Mouse (Mus musculus) neural tube, embryonic 11.5 days (tissue): ENCODE data around the gene Rnf145. TPM values are rescaled to one million over a fixed set of nuclear protein-coding genes. Genes with fewer than 3 reads are reported as not detected.

Experiments used
- ATAC-seq: fragments of 200-750 bp; cut with Nextera tagmentation; 2 replicates; pipeline ENCODE4 v1.8.0; 2017; ENCODE audit warnings: moderate number of reproducible peaks, mild to moderate bottlenecking, moderate TSS enrichment, moderate library complexity; ENCODE audit not compliant: insufficient read depth, low FRiP score, low TSS enrichment
- DNase-seq: peaks from one replicate; pipeline ENCODE4 v3.0.0-alpha.2; 2015; ENCODE audit warnings: low spot score
- H3K27ac ChIP-seq: fragments of 300-500 bp; sonication (generic); 2 replicates; pipeline ENCODE4 v1.5.1; 2014; ENCODE audit warnings: low read depth, mild to moderate bottlenecking, low read length
- H3K27me3 ChIP-seq: fragments of 300-500 bp; sonication (generic); 2 replicates; pipeline ENCODE4 v1.6.1; 2014; ENCODE audit warnings: mild to moderate bottlenecking, low read length, mixed read lengths; ENCODE audit not compliant: control insufficient read depth, insufficient read depth
- H3K36me3 ChIP-seq: fragments of 300-500 bp; sonication (generic); 2 replicates; pipeline ENCODE4 v1.6.1; 2014; ENCODE audit warnings: mild to moderate bottlenecking, low read length, moderate library complexity, mixed read lengths; ENCODE audit not compliant: control insufficient read depth, insufficient read depth
- H3K4me1 ChIP-seq: fragments of 300-500 bp; sonication (generic); 2 replicates; pipeline ENCODE4 v1.6.1; 2014; ENCODE audit warnings: low read length, mixed read lengths; ENCODE audit not compliant: control insufficient read depth, insufficient read depth
- H3K4me2 ChIP-seq: fragments of 300-500 bp; sonication (generic); 2 replicates; pipeline ENCODE4 v1.6.1; 2014; ENCODE audit warnings: low read depth, mild to moderate bottlenecking, moderate library complexity
- H3K4me3 ChIP-seq: fragments of 300-500 bp; sonication (generic); 2 replicates; pipeline ENCODE4 v1.5.1; 2014; ENCODE audit warnings: low read depth, low read length
- H3K9ac ChIP-seq: fragments of 300-500 bp; sonication (generic); 2 replicates; pipeline ENCODE4 v1.6.1; 2014; ENCODE audit warnings: mild to moderate bottlenecking, low read length
- H3K9me3 ChIP-seq: fragments of 300-500 bp; sonication (generic); 2 replicates; pipeline ENCODE4 v1.6.1; 2016; ENCODE audit warnings: low read length; ENCODE audit not compliant: control insufficient read depth
- WGBS: fragments of 180-500 bp; shearing (Covaris S2); extraction: QIAGEN DNeasy Blood & Tissue Kit; methylation state at CpG from one replicate; pipeline ENCODE4 v1.1.7; 2014; 5-methylcytosine and 5-hydroxymethylcytosine counted together
- polyA plus RNA-seq: library from polyadenylated mRNA; unstranded; fragments of >200 nt; fragmentation: Nextera tagmentation; extraction: Ambion mirVana; gene quantifications from 2 replicates; pipeline ENCODE4 v1.2.1, GENCODE M21; 2014

The Rnf145 gene
- polyA plus RNA-seq, 1 experiment from 2014 or later = 142 TPM

DNA sequence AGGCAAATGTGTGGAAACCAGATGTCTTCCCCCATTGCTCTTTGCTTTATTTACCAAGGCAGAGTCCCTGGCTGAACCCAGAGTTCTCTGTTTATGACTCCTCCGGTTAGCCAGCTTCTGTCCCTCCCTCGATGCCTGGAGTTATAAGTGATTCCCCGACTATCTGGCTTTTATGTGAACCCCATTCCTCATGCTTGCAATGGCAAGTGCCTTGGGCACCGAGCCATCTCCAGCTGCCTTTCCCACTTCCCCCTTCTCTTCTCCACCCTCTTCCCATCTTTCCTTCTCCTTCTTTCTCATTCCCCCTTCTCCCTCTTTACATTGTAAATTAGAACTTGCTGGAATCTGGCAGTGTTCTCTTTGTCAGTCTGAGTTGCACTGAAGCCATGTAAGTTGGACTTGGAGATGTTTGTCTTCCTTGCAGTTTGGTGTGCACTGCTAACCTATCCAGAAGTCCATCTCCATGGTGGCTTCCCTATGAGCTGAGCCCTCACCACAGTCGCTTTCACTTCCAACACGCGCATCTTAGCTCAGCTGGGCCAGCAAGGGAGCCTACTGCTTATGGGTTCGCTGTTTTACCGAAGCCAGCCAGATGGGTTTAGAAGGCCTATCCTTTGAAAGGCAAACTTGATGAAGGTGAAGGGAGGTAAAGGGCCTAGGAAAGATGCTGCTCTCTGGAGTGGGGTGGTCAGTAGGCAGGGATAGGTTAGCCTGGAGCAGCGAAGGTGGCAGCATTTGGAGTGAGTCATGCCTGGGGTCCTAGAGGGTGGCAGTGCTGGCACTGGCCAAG lies 19.9 kb downstream of the Rnf145 start:
- Histone ChIP-seq H3K4me3 (no peak overlapping the region), H3K4me2 (no peak overlapping the region), H3K9ac (no peak overlapping the region), H3K27ac (no peak overlapping the region), H3K9me3 (no peaks in the 10 kb centered on the region), H3K27me3 (no peaks in the 10 kb centered on the region), H3K4me1 (no peaks in the 10 kb centered on the region), H3K36me3 (no peaks in the 10 kb centered on the region)
- DNase-seq (no peak), ATAC-seq (no peak)
- 93% methylated on average over 10 of the region's 10 CpGs for WGBS

DNA sequence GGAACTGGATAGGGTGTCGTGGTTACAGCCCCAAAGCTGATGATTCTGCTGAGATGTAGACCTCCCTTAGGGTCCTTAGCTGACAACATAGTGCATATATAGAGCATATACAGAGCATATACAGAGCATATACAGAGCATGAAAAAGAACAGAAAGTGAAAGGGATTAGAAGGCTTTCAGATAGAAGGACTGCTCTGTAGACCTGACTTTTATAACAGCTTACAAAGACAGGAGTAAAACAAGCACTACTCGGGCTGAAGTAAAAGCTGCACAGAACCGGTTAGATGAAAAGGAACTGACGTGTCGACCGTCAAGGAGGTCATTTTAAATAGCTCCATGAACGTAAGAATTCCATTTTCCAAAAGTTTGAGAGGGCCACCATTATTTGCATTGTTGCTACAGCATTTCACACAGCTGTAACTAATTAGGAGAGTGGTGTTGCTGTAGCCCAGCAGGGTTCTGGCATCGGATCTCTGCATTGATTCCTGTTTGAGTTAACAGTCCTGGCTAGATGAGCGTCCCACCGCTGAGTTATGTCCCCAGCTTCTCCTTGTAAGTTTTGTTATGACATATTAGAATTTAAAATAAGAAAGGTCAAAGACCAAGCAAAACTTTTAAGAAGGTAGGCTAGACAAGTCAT lies 20.6 kb downstream of the Rnf145 start:
- H3K27ac ChIP-seq = no peak overlapping the region
- 63% methylated on average over 10 of the region's 10 CpGs for WGBS

DNA sequence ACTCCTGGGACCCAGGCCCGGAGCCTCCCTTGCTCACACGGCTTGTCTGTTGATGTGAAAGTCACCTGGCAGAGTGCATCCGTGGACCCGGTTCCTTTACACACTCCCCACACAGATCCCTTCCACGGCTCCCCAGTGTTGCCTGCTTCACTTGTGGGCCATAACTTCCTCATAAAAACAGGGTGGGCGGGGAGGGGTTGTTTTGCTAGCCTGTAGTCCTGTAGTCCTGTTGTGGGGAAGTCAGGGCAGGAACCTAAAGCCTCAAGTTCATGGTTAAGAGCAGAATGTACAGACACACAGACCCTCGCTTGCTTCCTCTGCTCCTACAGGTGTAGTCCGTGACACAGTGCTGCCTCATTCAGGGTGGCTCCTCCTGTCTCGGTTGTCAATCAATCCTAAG lies 21.5 kb downstream of the Rnf145 start:
- H3K4me2 ChIP-seq = no peak overlapping the region
- DNase-seq (no peak), ATAC-seq (no peak)
- H3K27ac ChIP-seq = no peak overlapping the region
- no peaks in the 10 kb centered on the region for H3K9me3 ChIP-seq
- WGBS = 91% methylated on average over 9 of the region's 9 CpGs
- H3K9ac ChIP-seq = no peak overlapping the region
- H3K36me3 ChIP-seq = no peaks in the 10 kb centered on the region
- no peaks in the 10 kb centered on the region for H3K4me1 ChIP-seq
- H3K27me3 ChIP-seq = no peaks in the 10 kb centered on the region
- H3K4me3 ChIP-seq = no peak overlapping the region

More for the DNA sequence above, 20.6 kb downstream of the Rnf145 start:
- Histone ChIP-seq H3K9me3 (no peaks in the 10 kb centered on the region), H3K9ac (no peak overlapping the region), H3K4me3 (no peak overlapping the region), H3K27me3 (no peaks in the 10 kb centered on the region), H3K4me1 (no peaks in the 10 kb centered on the region), H3K4me2 (no peak overlapping the region), H3K36me3 (no peaks in the 10 kb centered on the region)
- no peak for ATAC-seq
- no peak for DNase-seq

DNA sequence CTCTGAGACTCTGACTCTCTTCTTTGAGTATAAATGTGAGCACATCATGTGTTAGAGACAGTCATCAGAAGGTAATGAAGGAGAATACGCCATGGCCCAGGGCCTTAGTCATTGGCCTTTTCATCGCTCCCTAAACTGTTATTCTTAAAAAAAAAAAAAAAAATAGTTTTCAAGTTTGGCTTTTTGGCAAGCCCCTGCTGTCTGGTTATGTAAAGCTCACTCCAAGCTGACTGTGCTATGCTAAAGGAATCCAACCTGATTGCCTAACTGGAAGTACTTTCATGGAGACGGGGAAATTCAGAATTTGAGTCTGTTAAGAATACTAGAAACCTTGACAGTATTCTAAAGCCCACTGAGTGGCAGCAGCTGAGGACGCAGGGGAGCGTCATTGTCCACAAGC lies 22.5 kb downstream of the Rnf145 start:
- Histone ChIP-seq H3K27ac (no peak overlapping the region), H3K4me3 (no peak overlapping the region), H3K9me3 (no peaks in the 10 kb centered on the region), H3K36me3 (peaks cover 2% of the 10 kb centered on the region; the same call in 1 of the 2 replicates), H3K4me1 (no peaks in the 10 kb centered on the region), H3K4me2 (no peak overlapping the region), H3K9ac (no peak overlapping the region), H3K27me3 (no peaks in the 10 kb centered on the region)
- 94% methylated on average over 5 of the region's 5 CpGs for WGBS
- no peak for DNase-seq
- no peak for ATAC-seq

DNA sequence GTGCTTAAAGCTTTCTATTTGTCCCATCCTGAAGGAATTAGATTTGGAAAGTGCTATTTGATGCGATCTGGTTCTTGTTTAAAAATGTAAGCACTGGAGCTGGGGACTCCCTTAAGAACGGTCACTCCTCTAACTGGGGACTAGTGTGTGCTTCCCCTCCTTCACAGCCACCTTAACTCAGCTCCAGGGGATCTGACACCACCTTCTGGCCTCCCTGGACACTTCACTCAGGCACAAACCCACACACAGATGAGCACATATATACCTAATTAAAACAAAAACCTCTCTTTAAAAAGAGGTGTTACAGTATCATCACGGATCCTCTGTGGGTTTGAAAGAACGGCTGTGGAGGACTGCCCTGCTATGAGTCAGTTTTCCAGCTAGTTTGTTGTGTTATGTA lies 23.0 kb downstream of the Rnf145 start:
- ATAC-seq (no peak), DNase-seq (no peak)
- Histone ChIP-seq H3K9me3 (no peaks in the 10 kb centered on the region), H3K36me3 (peaks cover 2% of the 10 kb centered on the region; the same call in 1 of the 2 replicates), H3K27ac (no peak overlapping the region), H3K27me3 (no peaks in the 10 kb centered on the region), H3K9ac (no peak overlapping the region), H3K4me2 (no peak overlapping the region), H3K4me1 (no peaks in the 10 kb centered on the region), H3K4me3 (no peak overlapping the region)
- 95% methylated on average over 4 of the region's 4 CpGs for WGBS

DNA sequence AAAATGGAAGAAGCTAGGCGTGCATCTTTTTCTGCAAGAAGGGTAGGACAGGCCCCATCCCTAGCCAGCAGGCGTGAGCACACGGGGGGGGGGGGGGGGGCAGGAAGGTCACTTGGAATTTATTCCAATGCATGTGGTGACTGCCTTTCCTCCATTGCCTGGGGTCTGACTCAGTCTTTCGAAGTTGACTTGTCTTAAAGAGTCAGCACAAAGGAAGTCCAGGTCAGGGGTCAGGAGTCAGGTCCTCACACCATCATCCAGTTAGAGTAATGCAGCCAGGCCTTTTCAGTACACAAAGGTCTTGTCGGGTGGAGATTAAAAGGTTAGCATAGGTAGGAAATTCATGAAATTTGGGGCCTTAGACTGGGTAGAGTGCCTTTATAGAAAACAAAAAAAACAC lies 24.8 kb downstream of the Rnf145 start:
- H3K36me3 ChIP-seq = peaks cover 3% of the 10 kb centered on the region
- H3K27ac ChIP-seq = no peak overlapping the region
- H3K27me3 ChIP-seq = no peaks in the 10 kb centered on the region
- no peak overlapping the region for H3K4me3 ChIP-seq
- no peak overlapping the region for H3K9ac ChIP-seq
- ATAC-seq (no peak), DNase-seq (no peak)
- H3K9me3 ChIP-seq = no peaks in the 10 kb centered on the region
- H3K4me2 ChIP-seq = no peak overlapping the region
- no peaks in the 10 kb centered on the region for H3K4me1 ChIP-seq
- WGBS = 65% methylated on average over 5 of the region's 5 CpGs

DNA sequence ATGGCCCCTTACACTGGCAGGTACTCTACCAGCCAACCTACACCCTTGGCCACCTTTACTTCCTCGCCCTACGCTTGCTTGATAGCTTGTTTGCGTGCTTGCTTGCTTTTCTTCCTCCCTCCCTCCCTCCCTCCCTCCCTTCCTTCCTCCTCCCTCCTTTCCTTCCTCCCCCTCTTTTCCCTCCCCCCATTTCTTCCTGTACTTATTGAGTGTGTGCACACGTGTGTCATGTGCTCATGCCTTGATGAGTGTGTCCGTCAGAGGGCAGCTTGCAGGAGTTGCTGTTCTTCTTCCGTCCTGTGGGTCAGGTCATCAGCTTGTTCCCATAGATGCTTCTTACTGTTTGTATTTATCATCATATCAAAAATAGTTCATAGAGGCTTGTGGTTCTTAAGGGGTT lies 25.2 kb downstream of the Rnf145 start:
- DNase-seq (no peak), ATAC-seq (no peak)
- Histone ChIP-seq H3K9me3 (no peaks in the 10 kb centered on the region), H3K4me2 (no peak overlapping the region), H3K27ac (no peak overlapping the region), H3K4me1 (no peaks in the 10 kb centered on the region), H3K36me3 (peaks cover 7% of the 10 kb centered on the region), H3K4me3 (no peak overlapping the region), H3K9ac (no peak overlapping the region), H3K27me3 (no peaks in the 10 kb centered on the region)
- 87% methylated on average over 6 of the region's 6 CpGs for WGBS

DNA sequence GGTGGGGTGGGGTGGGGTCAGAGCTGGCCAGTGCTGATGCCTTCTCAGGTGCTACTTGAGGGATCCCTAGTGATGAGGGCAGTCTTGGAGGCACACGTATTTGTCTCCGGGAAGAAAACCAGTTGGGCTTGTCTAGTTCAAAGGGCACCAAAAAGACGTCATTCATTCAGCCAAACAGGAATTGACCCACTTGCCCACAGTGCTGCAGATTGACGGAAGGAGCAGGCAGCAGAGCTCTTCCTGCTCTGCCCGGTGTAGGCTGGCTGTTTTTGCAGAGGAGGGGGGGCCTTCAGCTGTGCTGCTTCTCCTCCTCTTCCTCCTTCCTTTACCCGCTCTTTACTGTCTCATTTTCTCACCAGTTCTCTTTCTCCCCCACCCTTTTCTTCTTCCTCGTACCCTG lies 26.4 kb downstream of the Rnf145 start:
- Histone ChIP-seq H3K27ac (no peak overlapping the region), H3K9ac (no peak overlapping the region), H3K27me3 (no peaks in the 10 kb centered on the region), H3K36me3 (peaks cover 11% of the 10 kb centered on the region), H3K4me3 (no peak overlapping the region), H3K9me3 (no peaks in the 10 kb centered on the region), H3K4me1 (no peaks in the 10 kb centered on the region), H3K4me2 (no peak overlapping the region)
- DNase-seq = no peak
- no peak for ATAC-seq
- 69% methylated on average over 7 of the region's 7 CpGs for WGBS

DNA sequence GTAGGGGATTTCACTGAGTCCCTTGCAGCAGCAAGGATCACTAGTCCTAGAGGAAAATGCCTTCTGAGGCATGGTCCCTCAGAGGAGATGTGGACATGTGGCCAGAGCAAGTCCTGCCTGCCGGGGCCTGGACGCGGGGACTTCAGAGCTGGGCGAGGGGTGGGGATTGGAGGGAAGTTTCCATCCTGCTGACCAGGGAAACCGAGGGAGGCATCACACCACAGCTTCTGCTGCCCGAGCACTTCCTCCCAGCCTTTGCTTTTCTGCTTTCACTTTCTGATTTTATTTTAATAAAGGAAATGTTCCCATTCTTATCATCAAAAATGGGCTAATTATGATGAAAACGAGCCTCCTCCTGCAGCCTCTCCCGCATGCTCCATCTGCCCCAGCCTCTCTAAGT lies 27.5 kb downstream of the Rnf145 start:
- Histone ChIP-seq H3K4me3 (no peak overlapping the region), H3K4me1 (no peaks in the 10 kb centered on the region), H3K4me2 (no peak overlapping the region), H3K9me3 (no peaks in the 10 kb centered on the region), H3K27ac (no peak overlapping the region), H3K27me3 (no peaks in the 10 kb centered on the region), H3K9ac (no peak overlapping the region), H3K36me3 (peaks cover 20% of the 10 kb centered on the region)
- no peak for DNase-seq
- no peak for ATAC-seq
- 85% methylated on average over 8 of the region's 8 CpGs for WGBS
